Mouse (Mus musculus): ENCODE results near the gene Gm44805. TPM values are rescaled to one million over a fixed set of nuclear protein-coding genes. Genes with fewer than 3 reads are reported as not detected.

The Gm44805 gene
- polyA plus RNA-seq, 1 experiment from 2014 or later, result not detected

- no peak overlapping the region for H3K27ac ChIP-seq
- no peak overlapping the region for H3K4me2 ChIP-seq
- H3K9ac ChIP-seq, result no peak overlapping the region
- H3K4me1 ChIP-seq, result peaks cover 24% of the 10 kb centered on the region
- peaks cover 61% of the 10 kb centered on the region for H3K36me3 ChIP-seq
- peak overlapping the region; percentile 87; the same call in 1 of the 2 replicates for H3K4me3 ChIP-seq
- WGBS, result 81% methylated on average over 9 of the region's 9 CpGs
- no peaks in the 10 kb centered on the region for H3K9me3 ChIP-seq
- no peaks in the 10 kb centered on the region for H3K27me3 ChIP-seq
- no peak for ATAC-seq (ENCODE audit: borderline replicate concordance, extremely low read depth, low FRiP score, low TSS enrichment)
Measured at GRCm38 (mm10) chr7:19713598-19713997, 32.4 kb upstream of the Gm44805 start.

- Histone ChIP-seq H3K4me3 (no peak overlapping the region), H3K36me3 (peaks cover 60% of the 10 kb centered on the region)
- WGBS, result 39% methylated on average over 4 of the region's 4 CpGs
Measured at GRCm38 (mm10) chr7:19713196-19713595, 32.0 kb upstream of the Gm44805 start.

GRCm38 (mm10) chr7:19712414-19712813, 31.2 kb upstream of the Gm44805 start:
- Histone ChIP-seq H3K4me3 (no peak overlapping the region), H3K36me3 (peaks cover 63% of the 10 kb centered on the region), H3K9ac (no peak overlapping the region), H3K9me3 (no peaks in the 10 kb centered on the region), H3K27me3 (no peaks in the 10 kb centered on the region), H3K4me1 (peaks cover 24% of the 10 kb centered on the region), H3K27ac (no peak overlapping the region), H3K4me2 (no peak overlapping the region)
- no peak for ATAC-seq (ENCODE audit: borderline replicate concordance, extremely low read depth, low FRiP score, low TSS enrichment)
- WGBS, result 66% methylated on average over 4 of the region's 4 CpGs

More at GRCm38 (mm10) chr7:19713196-19713595, 32.0 kb upstream of the Gm44805 start:
- peaks cover 24% of the 10 kb centered on the region for H3K4me1 ChIP-seq
- no peak overlapping the region for H3K27ac ChIP-seq
- H3K9ac ChIP-seq, result no peak overlapping the region
- H3K4me2 ChIP-seq, result no peak overlapping the region
- no peaks in the 10 kb centered on the region for H3K9me3 ChIP-seq
- ATAC-seq (ENCODE audit: borderline replicate concordance, extremely low read depth, low FRiP score, low TSS enrichment), result no peak
- H3K27me3 ChIP-seq, result no peaks in the 10 kb centered on the region

- Histone ChIP-seq H3K9ac (no peak overlapping the region), H3K9me3 (no peaks in the 10 kb centered on the region), H3K27me3 (no peaks in the 10 kb centered on the region), H3K4me2 (no peak overlapping the region), H3K4me3 (no peak overlapping the region), H3K4me1 (peaks cover 14% of the 10 kb centered on the region), H3K27ac (no peak overlapping the region), H3K36me3 (peaks cover 69% of the 10 kb centered on the region)
- WGBS, result 89% methylated on average over 10 of the region's 10 CpGs
- ATAC-seq (ENCODE audit: borderline replicate concordance, extremely low read depth, low FRiP score, low TSS enrichment), result no peak
Measured at GRCm38 (mm10) chr7:19710650-19711049, 29.4 kb upstream of the Gm44805 start.

- no peak overlapping the region for H3K4me2 ChIP-seq
- 96% methylated on average over 7 of the region's 7 CpGs for WGBS
- H3K36me3 ChIP-seq, result peaks cover 60% of the 10 kb centered on the region
- H3K4me1 ChIP-seq, result peaks cover 6% of the 10 kb centered on the region
- H3K9me3 ChIP-seq, result no peaks in the 10 kb centered on the region
- ATAC-seq (ENCODE audit: borderline replicate concordance, extremely low read depth, low FRiP score, low TSS enrichment), result no peak
- no peak overlapping the region for H3K9ac ChIP-seq
- H3K27ac ChIP-seq, result no peak overlapping the region
- no peaks in the 10 kb centered on the region for H3K27me3 ChIP-seq
- no peak overlapping the region for H3K4me3 ChIP-seq
Measured at GRCm38 (mm10) chr7:19705271-19705670, 24.0 kb upstream of the Gm44805 start.

- no peak overlapping the region for H3K4me3 ChIP-seq
- no peak overlapping the region for H3K9ac ChIP-seq
- H3K36me3 ChIP-seq, result peaks cover 54% of the 10 kb centered on the region
- 85% methylated on average over 4 of the region's 4 CpGs for whole genome bisulfite sequencing
- no peak overlapping the region for H3K27ac ChIP-seq
- ATAC-seq (ENCODE audit: borderline replicate concordance, extremely low read depth, low FRiP score, low TSS enrichment), result no peak
- H3K4me2 ChIP-seq, result no peak overlapping the region
- H3K27me3 ChIP-seq, result no peaks in the 10 kb centered on the region
- H3K4me1 ChIP-seq, result peaks cover 8% of the 10 kb centered on the region
- H3K9me3 ChIP-seq, result no peaks in the 10 kb centered on the region
Measured at GRCm38 (mm10) chr7:19704475-19704874, 23.3 kb upstream of the Gm44805 start.

GRCm38 (mm10) chr7:19702859-19703555, 21.8 kb upstream of the Gm44805 start:
- Histone ChIP-seq H3K9ac (no peak overlapping the region), H3K4me2 (no peak overlapping the region), H3K27me3 (no peaks in the 10 kb centered on the region), H3K4me3 (no peak overlapping the region), H3K4me1 (peaks cover 21% of the 10 kb centered on the region), H3K27ac (no peak overlapping the region), H3K36me3 (peaks cover 41% of the 10 kb centered on the region; the same call in 1 of the 2 replicates), H3K9me3 (no peaks in the 10 kb centered on the region)
- no peak for ATAC-seq (ENCODE audit: borderline replicate concordance, extremely low read depth, low FRiP score, low TSS enrichment)
- WGBS, result 88% methylated on average over 16 of the region's 16 CpGs

GRCm38 (mm10) chr7:19701069-19701761, 20.0 kb upstream of the Gm44805 start:
- peak; percentile 41; the same call in 1 of the 2 replicates for ATAC-seq (ENCODE audit: borderline replicate concordance, extremely low read depth, low FRiP score, low TSS enrichment)
- Histone ChIP-seq H3K27ac (no peak overlapping the region), H3K4me1 (peaks cover 25% of the 10 kb centered on the region), H3K36me3 (peaks cover 29% of the 10 kb centered on the region; the same call in 1 of the 2 replicates), H3K4me3 (no peak overlapping the region), H3K9me3 (no peaks in the 10 kb centered on the region), H3K27me3 (no peaks in the 10 kb centered on the region), H3K9ac (no peak overlapping the region; the same call in 1 of the 2 replicates), H3K4me2 (no peak overlapping the region)
- 26% methylated on average over 22 of the region's 22 CpGs for WGBS

- peaks cover 27% of the 10 kb centered on the region; the same call in 1 of the 2 replicates for H3K36me3 ChIP-seq
- no peak overlapping the region for H3K9ac ChIP-seq
- no peak overlapping the region for H3K4me3 ChIP-seq
- H3K27me3 ChIP-seq, result no peaks in the 10 kb centered on the region
- H3K27ac ChIP-seq, result no peak overlapping the region
- H3K4me2 ChIP-seq, result no peak overlapping the region
- H3K4me1 ChIP-seq, result peaks cover 26% of the 10 kb centered on the region
- WGBS, result 54% methylated on average over 12 of the region's 12 CpGs
- ATAC-seq (ENCODE audit: borderline replicate concordance, extremely low read depth, low FRiP score, low TSS enrichment), result no peak
- no peaks in the 10 kb centered on the region for H3K9me3 ChIP-seq
Measured at GRCm38 (mm10) chr7:19700299-19701068, 19.3 kb upstream of the Gm44805 start.

GRCm38 (mm10) chr7:19699827-19700148, 18.6 kb upstream of the Gm44805 start:
- no peak overlapping the region for H3K4me3 ChIP-seq
- no peak for ATAC-seq (ENCODE audit: borderline replicate concordance, extremely low read depth, low FRiP score, low TSS enrichment)
- H3K4me2 ChIP-seq, result no peak overlapping the region
- no peaks in the 10 kb centered on the region for H3K27me3 ChIP-seq
- no peak overlapping the region for H3K27ac ChIP-seq
- H3K4me1 ChIP-seq, result peaks cover 33% of the 10 kb centered on the region
- 83% methylated on average over 4 of the region's 4 CpGs for WGBS
- H3K36me3 ChIP-seq, result peaks cover 27% of the 10 kb centered on the region; the same call in 1 of the 2 replicates
- H3K9ac ChIP-seq, result no peak overlapping the region
- no peaks in the 10 kb centered on the region for H3K9me3 ChIP-seq

- Histone ChIP-seq H3K27ac (peak within 1 kb of the TSS; percentile 36), H3K9me3 (no peaks in the 10 kb centered on the region), H3K4me1 (peaks cover 38% of the 10 kb centered on the region), H3K36me3 (peaks cover 27% of the 10 kb centered on the region; the same call in 1 of the 2 replicates), H3K4me3 (peak within 1 kb of the TSS; percentile 40), H3K27me3 (no peaks in the 10 kb centered on the region), H3K9ac (peak within 1 kb of the TSS; percentile 40), H3K4me2 (peak within 1 kb of the TSS; percentile 65)
- peak; percentile 48; the same call in 1 of the 2 replicates for ATAC-seq (ENCODE audit: borderline replicate concordance, extremely low read depth, low FRiP score, low TSS enrichment)
- 2% methylated on average over 19 of the region's 20 CpGs for WGBS
Measured at GRCm38 (mm10) chr7:19698907-19699826, 17.9 kb upstream of the Gm44805 start, which contains the start of gene Apoe. Gene Apoe (minus strand): TSS chr7:19699188.

Data from lung, embryonic 15.5 days (tissue).